Mouse (Mus musculus) embryo, embryonic 11.5 days (tissue): ENCODE measurements at regions not wholly inside any gene's neighbourhood (a gene's known extent, or its start where the extent isn't known, plus 50 kb on each side); places are given as distances from the start of the nearest gene placed in this dataset.

Experiments
- DNase-seq: peaks from one replicate; pipeline ENCODE4 v3.0.0-alpha.2; 2012; ENCODE audit warnings: low read depth, low spot score

DNA sequence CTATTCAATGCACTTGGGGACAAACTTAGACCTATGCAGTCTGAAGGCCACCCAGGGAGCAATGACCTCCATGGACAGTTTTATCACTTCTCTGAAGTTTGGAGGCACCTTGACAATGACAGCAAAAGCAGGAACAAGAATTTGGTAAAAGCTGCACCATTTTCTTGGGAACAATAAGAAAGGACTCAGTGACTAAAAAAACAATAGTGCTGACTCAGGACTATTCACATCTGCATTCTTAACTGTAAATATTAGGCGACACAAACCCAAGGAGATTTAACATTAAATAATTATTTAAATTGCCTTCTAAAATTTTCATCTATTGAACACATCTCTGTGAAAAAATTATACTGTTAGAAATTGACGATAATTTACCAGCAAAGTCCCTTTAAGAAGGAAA is 356.2 kb downstream of the Nup35 start:
- DNase-seq, result no peak

DNA sequence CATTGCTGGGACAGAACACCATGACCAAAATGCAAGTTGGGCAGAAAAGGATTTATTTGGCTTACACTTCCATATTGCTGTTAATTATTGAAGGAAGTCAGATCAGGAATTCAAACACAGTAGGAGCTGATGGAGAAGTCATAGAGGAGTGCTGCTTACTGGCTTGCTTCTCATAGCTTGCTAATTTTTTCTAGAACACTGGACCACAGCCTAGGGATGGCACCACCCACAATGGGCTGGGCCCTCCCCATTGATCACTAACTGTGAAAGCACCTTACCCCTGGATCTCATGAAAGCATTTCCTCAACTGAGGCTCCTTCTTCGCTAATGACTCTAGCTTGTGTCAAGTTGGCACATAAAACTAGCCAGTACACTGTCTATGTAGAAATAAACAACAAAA is 381.3 kb downstream of the Nup35 start:
- DNase-seq, result no peak

DNA sequence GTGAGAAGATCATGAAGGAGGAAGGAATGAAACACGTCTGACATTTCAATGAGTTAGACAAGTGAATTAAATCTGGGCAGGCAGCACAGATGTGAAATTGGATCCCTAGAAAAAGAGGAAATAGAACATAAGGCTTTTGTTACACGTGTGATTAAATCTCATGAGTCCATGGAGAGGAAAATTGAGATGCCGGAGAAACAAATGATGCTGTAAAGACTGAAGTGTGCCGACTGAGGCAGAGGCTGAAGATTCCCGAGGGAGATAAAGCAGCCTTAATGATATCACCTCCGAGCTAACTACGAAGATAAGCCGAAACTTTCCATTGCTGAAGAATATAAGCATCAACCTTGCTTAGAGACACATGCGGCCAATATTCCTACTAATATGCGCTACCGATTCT is 390.0 kb downstream of the Nup35 start:
- DNase-seq, result no peak

DNA sequence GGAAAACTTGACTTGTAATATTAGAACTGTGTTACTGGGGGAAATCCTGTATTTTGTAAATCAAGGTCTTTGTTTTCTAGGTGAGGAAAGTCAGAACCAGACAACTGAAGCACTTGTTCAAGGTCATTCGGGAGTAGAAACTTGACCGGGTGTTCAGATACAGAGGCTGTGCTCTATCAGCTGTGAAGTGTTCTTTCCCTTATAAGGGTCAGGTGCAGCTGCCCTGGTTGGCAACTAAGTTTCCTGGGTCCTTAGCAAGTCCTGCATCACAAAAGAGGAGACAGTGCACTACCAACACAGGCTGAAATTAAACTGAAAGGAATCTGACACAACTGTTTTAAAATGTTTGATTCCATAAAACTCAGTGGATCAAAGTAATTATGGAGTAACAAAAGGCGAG is 406.6 kb downstream of the Nup35 start:
- no peak for DNase-seq
